Mouse (Mus musculus): ENCODE measurements around the gene Adamtsl1.

The Adamtsl1 gene

DNA sequence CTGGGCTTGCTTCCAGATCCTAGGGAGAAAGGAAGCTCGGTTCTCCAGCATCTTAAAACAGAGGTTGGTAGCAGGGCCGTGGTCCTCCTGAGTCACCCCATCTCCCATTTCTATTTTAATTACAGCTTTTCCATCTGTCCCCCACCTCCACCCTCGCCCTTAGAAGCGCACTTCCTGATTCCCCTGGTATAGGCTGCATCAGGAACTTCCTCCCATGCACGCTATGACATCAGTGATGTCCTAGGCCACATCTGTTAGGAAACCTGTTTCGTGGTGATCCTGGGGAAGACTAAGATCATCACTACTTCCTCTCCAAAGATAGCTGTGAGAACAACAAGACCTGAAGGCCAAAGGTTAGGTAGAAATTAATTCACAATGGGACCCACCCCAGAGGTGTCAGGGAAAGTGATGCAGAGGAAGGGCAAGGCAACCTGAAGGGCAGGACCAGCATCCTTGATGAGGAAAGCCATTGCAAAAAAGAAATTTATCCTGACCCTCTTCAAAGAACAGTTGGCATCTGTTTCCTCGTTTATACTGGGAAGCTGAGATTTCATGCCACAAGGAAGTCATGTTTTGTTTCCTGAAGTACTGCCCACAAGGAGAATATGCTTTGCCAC, 882.8 kb downstream of the Adamtsl1 start:
- in situ Hi-C loops (cut with MseI, MboI): no loop called here

DNA sequence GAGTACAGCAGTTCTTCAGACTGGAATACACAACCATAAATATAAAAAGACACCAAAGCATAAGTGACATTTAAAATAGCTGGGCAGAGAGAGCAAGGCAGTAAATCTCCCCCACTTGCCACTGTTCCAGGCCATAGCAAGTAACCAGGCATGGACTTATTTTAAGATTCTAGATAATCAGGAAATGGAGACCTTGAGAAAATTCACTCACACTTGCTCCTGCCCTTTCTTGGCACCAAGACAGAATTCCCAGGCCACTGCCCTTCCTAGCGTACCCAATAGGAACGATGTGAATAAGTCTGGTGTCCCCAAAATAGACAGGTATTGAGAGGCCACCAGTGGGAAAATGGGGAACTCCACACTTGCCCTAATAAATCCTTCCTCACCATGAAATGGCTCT, 883.5 kb downstream of the Adamtsl1 start:
- in situ Hi-C loops (cut with MseI, MboI): no loop called here

DNA sequence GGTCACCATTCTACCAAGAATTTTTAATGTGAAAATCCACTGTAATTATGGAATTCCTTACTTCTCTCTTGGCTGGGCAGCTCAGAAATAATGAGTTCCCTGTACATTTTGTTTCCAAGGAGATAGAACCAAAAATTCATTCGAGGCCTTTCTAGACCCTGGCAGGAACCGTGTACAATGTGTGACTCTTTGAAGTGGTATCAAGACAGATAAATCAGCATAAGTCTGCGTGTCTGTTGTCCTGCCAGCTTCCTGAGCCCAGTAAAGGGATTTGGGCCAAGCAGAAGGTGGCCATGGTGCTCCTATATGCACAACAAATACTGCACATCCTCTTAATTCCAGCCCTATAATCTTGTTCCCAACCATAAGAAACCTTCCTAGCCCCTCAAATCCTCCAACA, 887.1 kb downstream of the Adamtsl1 start:
- in situ Hi-C loops (cut with MseI, MboI): no loop called here

DNA sequence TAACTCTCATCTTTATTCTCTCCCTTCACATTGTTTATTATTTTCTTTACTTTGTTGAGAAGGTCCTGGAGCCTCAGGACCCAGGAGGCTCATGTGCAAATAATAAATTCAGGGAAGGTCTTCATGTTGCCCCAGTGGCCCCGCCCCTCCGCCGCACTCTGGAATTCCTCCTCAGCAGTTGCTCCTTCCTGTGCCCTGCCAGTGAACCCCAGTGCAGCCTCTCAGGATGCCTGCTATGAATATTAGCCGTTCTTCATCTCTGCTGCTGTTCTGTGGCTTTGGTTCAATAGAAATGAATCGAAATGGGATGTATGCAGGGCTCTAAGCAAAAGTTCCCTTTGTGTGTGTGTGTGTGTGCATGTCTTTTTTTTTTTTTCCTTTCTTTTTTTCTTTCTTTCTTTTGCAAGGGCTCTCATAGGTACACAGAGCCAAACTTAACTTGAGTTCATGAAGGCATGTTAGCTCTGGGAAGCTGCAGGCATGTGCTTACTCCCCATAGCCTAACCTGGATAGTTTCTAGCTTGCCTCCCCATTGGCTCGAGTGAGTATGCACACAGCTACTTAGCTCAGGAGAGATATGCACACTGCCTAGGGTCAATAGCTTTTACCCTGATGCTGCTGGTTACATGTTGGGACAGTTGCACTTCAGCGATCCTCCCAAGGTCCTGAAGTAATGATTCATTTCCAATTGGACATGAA, 892.7 kb downstream of the Adamtsl1 start:
- in situ Hi-C loops (cut with MseI, MboI): no loop called here

DNA sequence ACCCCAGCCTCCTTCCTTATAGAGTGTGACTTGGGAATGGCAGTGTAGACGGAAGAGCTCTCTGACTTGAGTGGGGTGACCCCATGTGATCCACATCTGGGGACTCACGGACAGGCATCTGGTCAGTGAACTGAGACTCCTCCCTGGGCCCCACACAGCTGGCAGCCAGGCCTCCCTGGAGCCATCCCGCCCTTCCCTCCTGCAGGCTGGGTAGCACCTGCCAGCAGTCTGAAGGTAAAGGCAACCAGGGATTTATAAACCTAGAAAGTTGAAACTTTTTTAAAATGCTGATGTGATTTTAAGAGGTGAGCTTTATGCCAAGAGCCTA, 893.2 kb downstream of the Adamtsl1 start:
- in situ Hi-C loops (cut with MseI, MboI): no loop called here

DNA sequence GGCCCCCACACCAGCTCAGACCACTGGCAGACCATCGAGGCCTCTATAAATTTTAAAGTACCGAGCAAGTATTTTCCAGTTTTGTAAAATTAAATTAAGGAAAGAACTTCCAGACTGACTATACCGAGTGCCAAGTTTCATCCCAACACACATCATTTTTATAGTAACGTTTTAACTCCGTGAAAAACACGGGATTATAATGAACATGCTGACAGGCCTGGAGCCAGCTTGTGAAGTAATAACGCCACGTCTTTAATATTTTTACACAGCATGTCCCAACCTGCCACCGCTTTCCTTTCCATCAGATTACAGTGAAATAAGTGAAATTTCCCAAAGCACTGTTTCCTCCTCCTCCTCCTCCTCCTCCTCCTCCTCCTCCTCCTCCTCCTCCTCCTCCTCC, 894.4 kb downstream of the Adamtsl1 start:
- in situ Hi-C loops (cut with MseI, MboI): no loop called here

DNA sequence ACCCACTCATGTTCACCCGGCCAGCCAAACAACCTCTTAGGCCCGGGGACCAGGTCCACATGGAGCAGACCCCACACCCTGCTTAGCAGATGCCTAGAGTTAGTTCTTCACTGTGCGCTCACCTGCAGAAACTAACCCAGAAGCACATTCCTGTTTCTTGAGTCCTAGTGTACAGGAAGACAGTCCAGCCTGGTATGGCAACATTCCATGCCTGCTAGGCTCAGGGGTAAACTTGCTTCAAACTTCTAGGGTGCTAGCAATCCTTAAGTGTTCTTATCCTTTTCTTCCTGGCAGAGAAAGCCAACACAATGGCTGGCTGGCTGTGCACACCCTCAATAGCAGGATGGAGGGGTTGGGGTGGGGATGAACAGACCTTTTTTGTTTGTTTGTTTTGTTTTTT, 897.0 kb downstream of the Adamtsl1 start:
- in situ Hi-C loops (cut with MseI, MboI): no loop called here

DNA sequence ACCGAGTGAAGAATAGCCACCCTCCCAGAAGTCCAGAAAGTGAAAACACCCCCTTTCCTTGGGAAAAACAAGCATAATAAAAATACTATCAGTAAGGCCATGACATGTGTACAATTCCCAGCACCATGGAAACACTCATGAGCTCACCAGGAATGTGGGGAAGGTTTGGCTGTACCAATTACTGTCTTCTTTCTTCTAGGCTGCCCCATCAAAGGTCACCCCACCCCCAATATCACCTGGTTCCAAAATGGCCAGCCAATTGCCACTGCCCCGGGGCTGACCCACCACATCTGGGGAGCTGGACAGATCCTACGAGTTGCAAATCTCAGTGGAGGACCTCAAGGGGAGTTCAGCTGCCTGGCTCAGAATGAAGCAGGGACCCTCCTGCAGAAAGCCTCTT, 899.4 kb downstream of the Adamtsl1 start:
- in situ Hi-C loops (cut with MseI, MboI): no loop called here

DNA sequence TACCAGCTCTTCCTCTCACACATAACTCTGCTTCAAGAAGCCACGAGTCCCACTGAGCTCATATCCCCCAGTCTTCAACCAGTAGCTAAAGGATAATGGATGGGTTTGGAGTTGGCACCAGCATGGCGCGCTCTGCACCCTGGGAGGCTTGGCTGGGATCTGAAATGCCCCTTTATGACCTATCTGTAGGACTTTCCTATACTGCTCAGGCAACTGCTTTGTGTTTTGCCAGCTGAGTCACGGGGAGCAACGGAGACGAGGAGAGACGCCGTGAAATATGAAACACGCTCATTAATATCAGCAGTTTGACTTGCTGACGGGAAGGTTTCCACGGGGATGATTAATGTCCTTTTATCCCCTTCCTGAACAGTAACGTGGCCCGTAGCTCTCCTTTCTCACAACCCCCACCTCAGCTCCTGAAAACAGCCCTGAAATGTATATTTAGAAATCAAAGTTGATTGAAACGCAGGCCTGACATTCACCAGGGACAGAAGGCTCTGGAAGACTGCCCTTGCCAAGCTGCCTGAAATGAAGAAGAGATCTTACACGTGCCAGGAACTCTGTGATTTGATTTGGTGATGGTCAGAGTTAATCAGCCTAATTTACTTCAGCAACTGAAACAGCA, 902.5 kb downstream of the Adamtsl1 start:
- in situ Hi-C loops (cut with MseI, MboI): no loop called here

DNA sequence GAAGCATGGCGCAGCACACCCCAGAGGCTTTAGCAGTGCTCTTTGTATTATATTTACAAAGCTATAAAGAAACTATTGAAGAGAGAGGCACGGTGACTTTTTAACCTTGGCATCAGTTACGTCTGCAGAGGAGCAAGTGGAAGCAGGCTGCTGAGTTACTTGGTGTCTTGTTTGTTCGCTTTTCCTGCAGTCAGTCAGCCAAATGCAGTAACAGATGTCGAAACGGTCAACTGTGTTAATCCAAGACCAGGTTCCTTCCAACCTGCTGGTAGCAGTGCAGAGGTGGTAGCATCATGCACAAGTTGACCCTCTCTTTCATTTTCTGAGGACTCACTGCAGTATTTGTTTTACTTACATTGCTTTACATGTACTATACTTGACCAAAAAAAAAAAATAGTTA, 908.6 kb downstream of the Adamtsl1 start:
- in situ Hi-C loops (cut with MseI, MboI): no loop called here

DNA sequence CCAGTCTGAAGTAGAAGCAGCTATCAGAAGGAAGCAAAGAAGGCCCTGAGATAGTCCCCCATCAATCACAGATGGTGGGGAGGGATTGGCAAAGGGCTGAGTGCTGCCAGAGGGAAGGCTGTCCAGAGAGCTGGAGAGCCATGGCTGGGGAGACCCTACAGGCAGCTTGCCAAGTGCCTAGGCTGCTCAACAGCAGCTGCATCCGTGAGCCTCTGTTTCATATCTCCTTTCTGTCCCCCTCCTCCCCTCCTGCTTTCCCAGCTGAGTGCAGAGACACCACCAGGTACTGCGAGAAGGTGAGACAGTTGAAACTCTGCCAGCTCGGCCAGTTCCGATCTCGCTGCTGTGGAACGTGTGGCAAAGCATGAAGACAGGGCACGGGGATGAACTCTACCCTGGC, 911.6 kb downstream of the Adamtsl1 start:
- in situ Hi-C loops (cut with MseI, MboI): no loop called here

DNA sequence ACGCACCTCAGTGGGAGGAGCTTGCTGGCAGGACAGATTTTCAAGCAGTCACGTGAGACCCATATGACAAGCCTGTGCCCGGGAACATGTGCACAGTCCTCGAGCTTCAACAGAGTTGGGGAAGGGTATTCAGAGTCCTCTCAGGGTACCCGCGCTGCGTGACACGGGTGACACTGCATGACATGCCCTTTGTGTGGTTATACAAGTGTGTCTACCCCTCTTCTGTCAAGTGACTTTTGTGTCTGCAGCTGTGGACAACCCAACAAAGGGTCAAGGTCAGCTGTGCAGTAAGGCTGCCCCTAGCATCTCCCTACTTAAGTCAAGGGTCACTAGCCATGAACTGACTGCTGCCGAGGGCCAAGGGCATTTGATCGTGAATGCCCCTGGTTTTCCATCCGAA, 912.6 kb downstream of the Adamtsl1 start:
- in situ Hi-C loops (cut with MseI, MboI): no loop called here

DNA sequence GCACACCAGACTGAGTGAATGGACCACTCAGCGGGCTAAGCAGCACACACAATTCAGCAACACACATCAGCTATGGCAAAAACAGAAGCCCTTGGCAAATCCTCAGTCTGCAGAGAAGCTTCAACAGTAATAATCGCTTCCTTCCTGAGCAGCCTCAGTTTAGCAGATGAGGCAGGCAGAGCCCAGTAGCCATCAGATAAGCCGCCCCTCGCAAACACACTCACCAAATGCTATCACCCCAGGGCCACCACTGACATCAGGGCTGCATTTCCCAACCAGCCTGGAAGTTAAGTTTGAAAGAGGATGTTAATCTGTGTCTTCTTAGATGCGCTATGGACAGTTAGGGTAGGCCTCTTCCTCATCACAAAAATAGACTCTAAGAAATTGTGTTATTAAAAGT, 913.3 kb downstream of the Adamtsl1 start:
- in situ Hi-C loops (cut with MseI, MboI): no loop called here

DNA sequence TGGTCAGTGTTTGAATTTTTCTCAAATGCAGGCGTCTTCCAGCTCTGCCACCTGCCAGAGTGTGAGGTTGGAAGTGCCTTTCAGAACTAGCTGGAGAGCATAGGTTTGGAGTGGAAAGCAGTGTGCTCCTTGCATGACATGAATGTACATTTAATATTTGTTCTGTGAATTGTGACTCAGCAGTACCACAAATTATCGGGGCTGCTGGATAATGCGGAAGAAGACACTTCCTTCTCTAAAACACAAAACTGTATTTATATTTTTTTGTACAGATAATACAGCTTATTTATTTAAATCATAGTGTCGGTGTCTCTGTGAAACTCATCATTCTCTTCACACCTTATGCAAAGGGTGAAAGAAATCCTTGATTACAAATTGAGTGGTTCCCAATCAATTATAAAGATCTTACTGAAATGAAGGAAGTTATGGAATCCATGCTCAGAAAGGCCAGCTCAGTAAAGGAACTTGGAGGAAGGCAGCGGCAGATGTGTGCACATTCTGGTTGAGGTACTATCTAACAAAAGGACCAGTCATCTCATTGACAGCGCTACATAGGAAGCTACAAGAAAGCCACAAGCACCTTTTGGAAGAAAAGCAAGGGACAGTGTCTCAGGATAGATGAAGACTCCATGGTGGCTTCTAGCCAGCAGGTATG, 914.2 kb downstream of the Adamtsl1 start:
- in situ Hi-C loops (cut with MseI, MboI): no loop called here

DNA sequence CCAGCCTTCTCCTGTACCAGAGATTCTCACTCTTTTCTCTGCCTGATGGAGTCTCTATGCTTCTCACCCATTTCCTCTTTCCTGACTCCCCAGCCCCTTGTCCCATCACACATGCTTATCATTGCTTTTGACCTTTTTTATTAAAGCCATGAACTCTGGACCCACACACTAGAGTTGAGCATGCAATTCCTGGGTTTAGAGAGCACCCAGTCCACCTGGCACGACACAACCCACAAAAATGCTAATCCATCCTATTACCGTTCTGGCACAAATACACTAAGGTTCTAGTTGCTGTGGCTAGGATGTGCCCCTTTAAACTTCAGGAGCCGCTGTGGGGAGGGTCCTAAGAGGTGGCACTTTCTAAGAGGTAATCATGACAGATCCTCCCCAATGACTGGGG, 921.7 kb downstream of the Adamtsl1 start:
- in situ Hi-C loops (cut with MseI, MboI): no loop called here

DNA sequence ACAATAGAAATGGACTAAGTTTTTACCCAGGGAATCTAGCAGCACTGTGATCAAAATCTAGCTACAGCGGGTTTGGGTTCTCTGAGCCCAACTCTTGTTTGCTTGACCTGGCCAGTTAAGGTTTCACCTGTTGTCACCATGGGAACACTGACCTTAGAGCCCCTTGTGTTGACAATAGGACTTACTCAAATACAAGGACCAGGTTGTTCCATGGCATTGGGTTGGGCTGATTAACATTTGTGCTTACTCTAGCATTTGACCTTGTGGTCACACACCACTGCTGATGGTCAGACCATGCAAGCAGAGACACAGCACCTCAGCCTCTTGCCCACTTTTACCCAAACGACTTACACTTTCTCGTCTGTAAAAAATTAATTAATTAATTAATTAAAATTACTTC, 922.4 kb downstream of the Adamtsl1 start:
- in situ Hi-C loops (cut with MseI, MboI): no loop called here

DNA sequence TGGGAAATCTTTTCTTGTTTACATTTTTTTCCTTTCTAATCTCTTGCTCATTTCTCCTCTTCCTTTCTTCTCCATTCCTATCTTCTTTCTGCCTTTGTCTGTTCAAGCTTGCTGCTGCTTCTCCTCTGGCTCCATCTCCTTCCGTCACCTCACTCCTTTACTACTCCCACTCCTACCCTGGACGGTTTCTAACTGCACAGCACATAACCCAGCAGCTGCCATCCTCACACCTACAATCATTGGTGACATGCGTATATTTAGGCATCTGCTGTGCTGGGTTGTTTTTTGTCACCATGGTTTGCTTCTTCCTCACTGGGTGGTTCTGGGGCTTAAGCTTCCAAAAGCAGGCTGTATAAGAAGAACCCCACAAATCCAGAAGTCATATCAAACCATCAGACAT, 936.5 kb downstream of the Adamtsl1 start:
- in situ Hi-C loops (cut with MseI, MboI): no loop called here

DNA sequence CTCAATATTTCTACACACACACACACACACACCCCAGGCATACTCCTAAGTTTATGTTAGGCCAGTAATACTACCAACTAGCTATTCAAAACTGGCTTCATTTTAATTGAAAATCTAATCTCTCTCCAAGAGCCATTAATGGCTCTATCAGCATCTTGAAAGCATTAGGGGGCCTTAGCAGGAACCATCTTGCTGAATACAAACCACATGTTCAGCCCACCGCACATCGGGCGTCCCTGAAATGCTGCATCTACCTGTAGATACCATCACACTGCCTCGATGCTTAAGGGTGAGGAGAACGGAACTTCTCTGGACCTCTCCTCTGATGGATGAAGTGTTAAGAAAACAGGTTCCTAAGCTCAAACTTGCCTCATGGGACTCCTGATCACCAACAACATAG, 950.8 kb downstream of the Adamtsl1 start:
- in situ Hi-C loops (cut with MseI, MboI): no loop called here

Measured in mouse trophoblast stem cell (cell line).